Mouse (Mus musculus): ENCODE data around the gene Pilra.
"Not testable (repeated sequence)": the region's sequence is repeated elsewhere in the genome, so short reads cannot be mapped to it uniquely, and the experiment has no call there.

DNA sequence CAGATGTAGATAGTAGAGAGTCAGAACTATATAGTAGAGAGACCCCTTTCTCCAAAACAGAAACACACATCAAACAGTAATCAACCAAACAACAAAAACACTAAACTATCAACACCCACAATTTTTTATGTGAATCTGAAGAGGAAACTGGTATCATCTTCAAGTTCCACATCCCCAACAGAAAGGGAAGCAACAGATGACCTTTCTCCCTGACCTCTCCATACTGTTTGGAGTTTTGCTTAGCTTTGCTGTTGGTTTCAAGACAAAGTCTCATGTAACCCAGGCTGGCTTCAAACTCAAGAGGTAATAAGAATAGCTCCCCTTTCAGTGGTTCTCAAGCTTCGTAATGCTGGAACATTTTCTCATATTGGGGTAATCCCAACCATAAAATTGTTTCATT lies 27.9 kb upstream of the Pilra start:
- not testable (repeated sequence) for TF ChIP-seq CTCF, EP300 (IDR thresholded peaks at IDR 0.05)
